Mouse (Mus musculus) layer of hippocampus, postnatal 36 days (tissue): ENCODE measurements at regions not wholly inside any gene's neighbourhood (a gene's known extent, or its start where the extent isn't known, plus 50 kb on each side); places are given as distances from the start of the nearest gene placed in this dataset.
"Not testable (repeated sequence)": the region's sequence is repeated elsewhere in the genome, so short reads cannot be mapped to it uniquely, and the experiment has no call there.

Experiments
- DNase-seq, 2 experiments: peaks; one replicate each; pipeline ENCODE4 v3.0.0; 2022

GRCm38 (mm10) chr11:9932360-9933265, 740.9 kb downstream of the Abca13 start:
- DNase-seq = no peak

GRCm38 (mm10) chr11:9962696-9963202, 771.0 kb downstream of the Abca13 start:
- no peak for DNase-seq

GRCm38 (mm10) chr11:9982974-9983373, 791.2 kb downstream of the Abca13 start:
- no peak for DNase-seq

GRCm38 (mm10) chr11:9994601-9995166, 802.9 kb downstream of the Abca13 start:
- no peak for DNase-seq

GRCm38 (mm10) chr11:9995356-9995755, 803.6 kb downstream of the Abca13 start:
- no peak for DNase-seq

DNA sequence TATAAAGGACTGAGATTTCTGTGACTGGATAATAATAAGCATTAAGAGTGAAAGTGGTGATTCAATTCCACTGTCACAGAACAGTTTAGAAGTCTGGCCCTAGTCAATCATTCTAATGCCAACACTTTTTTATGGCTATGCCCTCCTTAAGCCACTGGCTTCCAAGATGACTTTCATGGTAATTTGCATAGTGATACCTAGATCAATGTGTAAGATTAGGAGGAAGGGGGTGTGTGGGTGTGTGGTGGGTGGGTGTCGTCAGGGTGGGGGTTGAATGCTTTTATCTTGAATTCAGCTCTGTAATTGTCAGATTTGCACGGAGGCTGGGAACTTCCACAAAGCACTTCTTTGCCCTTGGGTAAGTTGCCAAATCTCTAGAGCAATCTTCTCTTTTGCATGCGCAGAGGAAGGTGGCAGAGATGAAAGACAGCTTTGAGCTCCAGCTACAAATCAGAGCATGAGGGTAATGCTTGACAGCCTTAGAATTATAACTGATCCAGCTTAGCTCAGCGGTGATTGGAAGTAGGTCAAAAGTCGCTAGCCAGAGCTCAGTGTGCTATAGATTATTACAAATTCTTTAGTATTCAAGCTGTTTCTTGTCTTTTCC, 805.9 kb downstream of the Abca13 start:
- DNase-seq = no peak

- no peak for DNase-seq
These were observed 810.4 kb downstream of the Abca13 start for GRCm38 (mm10) chr11:10002170-10002569.

DNA sequence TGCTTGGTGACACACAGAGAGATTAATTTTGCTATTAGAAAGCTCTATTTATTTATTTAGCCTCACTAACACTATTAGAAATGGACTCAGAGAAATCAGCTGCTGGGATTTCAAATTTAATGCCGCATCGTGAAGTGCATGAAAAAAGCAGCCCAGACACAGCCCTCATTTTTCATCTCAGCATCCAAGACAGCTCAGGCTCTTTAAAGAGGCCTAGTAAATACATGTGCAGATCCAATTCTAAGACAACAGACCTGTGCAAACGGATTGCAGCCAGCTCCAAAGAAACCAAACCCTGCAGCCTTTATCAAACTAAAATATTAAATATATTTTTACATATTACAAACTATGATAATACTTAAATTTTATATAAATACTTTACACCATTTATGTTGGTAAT, 815.1 kb downstream of the Abca13 start:
- DNase-seq = no peak

DNA sequence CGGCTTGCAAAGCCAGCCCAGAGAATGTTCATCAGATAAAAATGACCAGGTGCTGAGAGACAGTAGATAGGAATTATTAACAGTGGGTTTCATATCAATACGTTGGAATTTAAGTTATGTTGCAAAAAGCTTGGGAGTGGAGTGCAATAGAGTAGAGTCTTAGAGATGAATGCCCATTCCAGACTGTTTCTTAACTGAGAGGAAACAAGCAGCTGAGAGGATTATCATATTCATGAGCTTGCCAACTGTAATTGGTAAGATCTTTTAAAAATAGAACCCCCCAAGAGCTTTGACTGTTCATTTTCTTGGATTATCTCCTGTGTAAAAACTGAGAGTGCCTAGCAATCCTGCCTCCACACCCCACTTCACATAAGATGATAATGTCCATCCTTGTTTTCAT, 854.9 kb downstream of the Abca13 start:
- DNase-seq = no peak

- no peak for DNase-seq
These were observed 860.0 kb downstream of the Abca13 start for GRCm38 (mm10) chr11:10051584-10052210.

DNA sequence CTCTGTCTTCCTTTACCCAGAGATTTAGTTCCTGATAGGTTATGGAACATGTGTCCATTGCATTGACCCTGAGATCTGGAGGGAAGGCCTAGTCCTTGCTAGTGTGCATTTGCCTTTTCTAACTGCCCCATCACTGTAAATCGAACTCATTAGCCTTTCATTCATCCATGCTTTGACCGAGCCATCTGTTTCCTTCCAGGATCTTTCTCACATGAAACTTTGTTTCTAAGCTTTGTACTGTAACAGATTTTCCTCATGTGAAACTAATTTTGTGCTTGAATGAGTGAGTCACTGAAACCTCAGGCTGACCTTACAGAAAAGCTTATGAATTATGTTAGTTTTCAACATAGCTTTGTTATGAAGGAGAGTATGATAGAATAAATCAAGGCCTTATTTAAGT, 880.1 kb downstream of the Abca13 start:
- no peak for DNase-seq

DNA sequence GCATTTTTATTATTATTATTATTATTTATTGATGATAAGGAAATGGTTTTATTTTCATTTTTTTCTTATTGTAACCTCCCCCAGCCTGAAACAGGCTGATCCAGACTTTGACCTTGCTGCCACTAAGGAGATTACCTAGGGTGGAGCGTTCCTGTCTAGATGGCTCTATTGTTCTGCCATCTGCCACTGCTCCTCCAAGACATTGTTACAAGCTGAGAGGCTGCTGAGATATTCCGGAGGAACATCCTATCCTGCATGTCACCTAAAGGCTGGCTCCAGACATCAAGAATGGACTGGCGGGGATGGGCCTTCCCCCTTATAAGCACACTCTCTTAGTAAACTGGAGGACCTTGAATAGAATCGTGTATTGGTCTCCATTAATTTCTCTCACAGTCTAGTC, 896.2 kb downstream of the Abca13 start:
- no peak for DNase-seq

- DNase-seq = not testable (repeated sequence)
These were observed 910.6 kb downstream of the Abca13 start for GRCm38 (mm10) chr11:10102314-10102713.

DNA sequence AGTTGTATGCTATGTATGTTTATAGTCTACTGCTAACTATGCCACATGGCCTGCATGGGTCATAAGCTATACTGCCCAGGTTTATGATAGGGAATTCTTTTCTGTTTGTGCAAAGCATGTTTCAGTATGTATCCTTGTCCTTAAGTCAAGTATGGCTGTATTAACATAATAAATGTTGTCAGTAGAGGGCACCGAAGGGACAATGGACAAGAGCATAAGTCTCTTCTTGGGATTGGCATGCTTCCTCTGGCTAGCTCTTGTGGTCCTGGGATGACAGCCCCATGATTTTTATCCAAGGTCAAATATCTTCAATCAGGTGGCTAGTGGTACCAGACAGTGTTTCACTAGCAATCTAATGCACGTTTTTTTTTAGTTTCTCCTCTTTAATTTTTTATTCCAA, 913.3 kb downstream of the Abca13 start:
- no peak for DNase-seq

GRCm38 (mm10) chr11:10142161-10142560, 950.4 kb downstream of the Abca13 start:
- DNase-seq = no peak

- no peak for DNase-seq
These were observed 957.4 kb downstream of the Abca13 start for GRCm38 (mm10) chr11:10149160-10149559.

GRCm38 (mm10) chr11:10153836-10154235, 960.2 kb upstream of the Vwc2 start:
- peak; percentile 21 to 35 for DNase-seq

DNA sequence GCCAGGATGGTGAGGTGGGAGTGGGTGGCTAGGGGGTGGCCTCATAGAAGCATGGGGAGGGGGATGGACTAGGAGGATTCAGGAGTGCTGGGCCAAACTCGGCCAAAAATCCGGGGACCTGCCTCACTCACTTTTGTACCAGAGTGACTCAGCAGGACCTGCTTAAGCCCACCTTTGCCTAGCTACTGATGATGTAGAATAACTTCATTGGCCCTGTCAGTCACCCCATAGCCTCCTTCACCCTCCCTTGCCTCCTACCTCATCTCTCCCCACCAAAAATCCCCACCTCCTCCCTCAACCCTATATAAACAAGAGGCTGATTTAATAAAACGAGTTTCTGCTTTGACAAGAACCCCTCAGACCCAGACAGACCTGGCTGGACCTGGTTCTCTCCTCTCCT, 920.3 kb upstream of the Vwc2 start:
- no peak for DNase-seq

- no peak for DNase-seq
These were observed 919.2 kb upstream of the Vwc2 start for GRCm38 (mm10) chr11:10194774-10195173.

GRCm38 (mm10) chr11:10201021-10201420, 913.0 kb upstream of the Vwc2 start:
- no peak for DNase-seq

- no peak for DNase-seq
These were observed 908.8 kb upstream of the Vwc2 start for GRCm38 (mm10) chr11:10205257-10205656.
